Mouse (Mus musculus): ENCODE measurements around the gene Elmod3.

The Elmod3 gene

GRCm38 (mm10) chr6:72570644-72571397 lies 27.4 kb downstream of the Elmod3 start:
- no peak for DNase-seq (ENCODE audit: low spot score)

GRCm38 (mm10) chr6:72568736-72569135 lies 29.5 kb downstream of the Elmod3 start:
- DNase-seq (ENCODE audit: low spot score) = no peak

DNA sequence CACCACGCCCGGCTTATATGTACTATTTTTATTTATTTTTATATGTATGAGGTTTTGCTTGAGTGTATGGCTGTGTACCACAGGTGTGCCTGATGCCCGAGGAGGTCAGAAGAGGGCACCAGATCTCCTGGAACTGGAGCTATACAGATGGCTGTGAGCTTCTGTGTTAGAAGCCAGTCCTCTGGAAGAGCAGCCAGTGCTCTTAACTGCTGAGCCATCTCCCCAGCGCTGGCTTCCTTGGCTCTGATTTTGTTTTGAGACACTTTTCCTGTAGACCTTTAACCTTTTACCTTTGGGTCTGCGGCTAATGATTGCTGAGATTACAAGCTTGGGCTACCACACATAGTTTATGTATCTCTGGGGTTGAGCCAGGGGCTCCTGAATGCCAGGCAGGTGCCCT lies 30.7 kb downstream of the Elmod3 start:
- DNase-seq (ENCODE audit: low spot score) = no peak

GRCm38 (mm10) chr6:72566044-72566443 lies 32.2 kb downstream of the Elmod3 start:
- DNase-seq (ENCODE audit: low spot score) = peak; percentile 96

DNA sequence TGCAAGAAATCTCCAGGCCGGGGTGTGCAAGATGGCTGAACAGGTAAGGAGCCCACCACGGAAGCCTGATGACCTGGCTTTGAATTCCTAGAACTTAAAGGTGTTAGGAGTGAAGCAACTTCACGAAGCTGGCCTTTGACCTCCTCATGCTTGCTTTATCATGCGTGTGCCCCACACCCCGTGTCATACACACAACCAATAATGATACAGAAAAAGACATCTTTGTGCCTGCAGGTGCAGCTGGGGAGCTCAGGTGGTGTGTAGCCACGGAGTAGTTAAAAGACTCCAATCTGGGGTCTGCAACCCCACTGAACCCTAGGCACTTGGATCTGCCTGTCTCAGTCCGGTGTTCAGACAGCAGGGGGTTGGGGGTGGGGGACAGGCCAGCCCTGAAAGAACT lies 32.7 kb downstream of the Elmod3 start:
- DNase-seq (ENCODE audit: low spot score) = no peak

DNA sequence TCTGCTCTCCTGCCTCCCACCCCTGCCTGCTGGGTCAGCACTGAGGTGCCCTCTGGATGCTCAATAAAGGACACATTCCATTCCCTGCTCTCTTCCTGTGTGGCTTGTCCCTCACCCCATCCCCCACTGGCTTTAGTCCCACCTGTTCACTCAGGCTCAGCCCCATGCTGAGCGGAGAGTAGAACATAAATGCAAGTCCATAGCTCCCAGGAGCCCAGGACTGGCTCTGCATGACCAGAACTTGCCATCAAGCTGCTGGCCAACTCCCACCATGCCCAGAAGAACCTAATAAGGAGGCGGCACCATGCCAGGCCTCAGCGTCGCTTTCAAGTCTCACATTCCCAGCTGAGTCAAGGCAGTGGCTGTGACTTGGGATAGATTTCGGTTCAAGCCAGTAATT lies 35.3 kb downstream of the Elmod3 start:
- DNase-seq (ENCODE audit: low spot score) = no peak

- no peak for DNase-seq (ENCODE audit: low spot score)
These were observed 35.7 kb downstream of the Elmod3 start for GRCm38 (mm10) chr6:72562486-72562885.

DNA sequence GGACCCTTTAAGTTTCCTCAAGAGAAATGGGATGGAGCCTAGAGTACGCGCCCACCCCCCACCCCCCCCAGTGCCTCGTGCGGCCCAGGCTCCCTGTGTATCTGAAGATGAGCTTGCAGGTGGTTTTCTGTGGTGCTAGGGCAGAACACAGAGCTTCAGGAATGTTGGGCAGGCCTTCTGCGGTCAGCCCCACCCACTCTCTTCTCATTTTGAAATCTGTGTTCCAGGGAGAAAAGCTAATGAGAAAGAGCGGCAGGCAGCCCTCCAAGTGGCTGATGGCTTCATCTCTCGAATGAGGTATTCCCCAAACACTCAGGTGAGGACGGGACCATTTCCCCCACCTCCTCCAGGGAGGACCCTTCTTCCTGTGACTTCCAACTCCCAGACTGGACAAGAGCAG lies 37.4 kb downstream of the Elmod3 start:
- no peak for DNase-seq (ENCODE audit: low spot score)

GRCm38 (mm10) chr6:72553079-72553412 lies 45.2 kb downstream of the Elmod3 start:
- DNase-seq (ENCODE audit: low spot score) = no peak

DNA sequence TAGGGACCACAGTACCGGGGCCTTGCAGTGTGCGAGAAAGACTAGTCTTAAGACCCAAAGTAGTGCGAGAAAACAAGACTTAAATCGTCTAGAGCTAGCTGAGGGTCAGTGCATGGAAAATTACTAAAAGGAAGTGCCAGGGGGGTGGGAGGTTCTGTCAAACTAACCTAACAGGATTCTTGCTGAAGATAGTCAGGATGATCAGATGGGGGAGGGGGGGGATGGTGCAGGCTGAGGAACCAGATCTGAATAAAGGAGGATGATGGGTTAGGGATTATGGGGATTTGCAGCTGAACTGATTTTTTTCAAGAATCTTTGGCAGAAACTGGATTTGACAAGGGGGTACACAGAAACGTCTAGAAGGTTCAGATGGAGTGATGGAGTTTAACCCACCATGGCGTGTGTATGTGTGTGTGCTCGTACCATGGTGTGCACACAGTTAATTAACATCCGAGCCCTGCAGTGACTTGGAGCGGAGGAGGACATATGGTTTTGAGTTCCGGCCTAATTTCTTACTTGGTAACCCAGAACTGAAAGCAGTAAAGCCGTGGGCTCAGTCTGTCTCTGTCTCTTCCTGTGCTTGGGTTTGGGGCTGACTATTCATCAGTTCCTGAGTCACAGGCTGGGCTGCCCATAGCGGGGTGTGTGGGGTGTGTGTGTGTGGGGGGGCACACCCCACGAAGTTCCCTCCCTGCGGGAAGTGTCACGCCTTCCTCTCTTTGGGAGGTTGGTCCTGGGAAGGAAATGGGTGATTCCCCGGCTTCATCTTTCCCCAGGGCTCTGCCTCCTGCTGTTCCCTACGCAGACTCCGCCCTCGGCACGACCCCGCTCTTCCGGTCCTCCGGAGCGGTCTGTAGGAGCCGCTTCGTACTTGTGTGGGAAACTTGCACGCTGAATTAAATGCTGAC lies 45.8 kb downstream of the Elmod3 start:
- DNase-seq (ENCODE audit: low spot score) = peak; percentile 70

GRCm38 (mm10) chr6:72550503-72551100 lies 47.6 kb downstream of the Elmod3 start:
- DNase-seq (ENCODE audit: low spot score) = no peak

- no peak for DNase-seq (ENCODE audit: low spot score)
These were observed 48.2 kb downstream of the Elmod3 start for GRCm38 (mm10) chr6:72550025-72550424.

- DNase-seq (ENCODE audit: low spot score) = no peak
These were observed 49.1 kb downstream of the Elmod3 start for GRCm38 (mm10) chr6:72549041-72549580.

DNA sequence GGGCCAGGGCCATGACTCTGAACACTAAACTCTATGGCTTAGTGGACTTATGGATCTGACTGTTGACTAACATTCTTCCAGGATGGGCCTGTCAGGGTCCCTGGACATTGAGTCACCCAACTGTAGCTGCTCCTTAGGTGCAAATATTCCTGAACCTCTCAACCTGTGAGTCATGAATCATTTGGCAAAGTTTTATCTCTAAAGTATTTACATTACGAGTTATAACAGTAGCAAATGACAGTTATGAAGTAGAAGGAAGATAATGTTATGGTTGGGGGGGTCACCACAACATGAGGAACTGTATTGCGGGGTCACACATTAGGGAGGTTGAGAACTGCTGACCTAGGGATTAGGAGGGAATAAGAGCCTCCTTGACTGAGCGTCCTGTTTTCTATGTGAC lies 50.4 kb downstream of the Elmod3 start:
- DNase-seq (ENCODE audit: low spot score) = no peak

- no peak for DNase-seq (ENCODE audit: low spot score)
These were observed 51.1 kb downstream of the Elmod3 start for GRCm38 (mm10) chr6:72547121-72547520.

DNA sequence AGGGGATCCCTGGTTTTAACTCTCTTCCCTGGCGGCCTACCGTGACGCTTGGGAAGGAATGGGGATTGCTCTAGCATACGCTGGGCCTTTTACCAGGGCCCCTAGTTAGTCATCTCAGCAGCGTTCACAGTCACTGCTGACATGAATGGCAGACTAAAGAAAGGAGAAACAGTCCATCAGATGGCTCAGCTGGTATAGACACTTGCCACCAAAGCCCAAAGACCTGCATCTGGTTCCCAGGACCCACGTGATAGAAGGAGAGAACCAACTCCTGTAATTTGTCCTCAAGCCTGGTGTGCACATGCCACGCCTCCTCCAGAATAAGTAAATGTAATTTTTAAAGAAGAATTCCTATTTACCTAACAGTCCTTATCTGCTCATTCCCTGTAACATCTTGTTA lies 52.8 kb downstream of the Elmod3 start:
- no peak for DNase-seq (ENCODE audit: low spot score)

DNA sequence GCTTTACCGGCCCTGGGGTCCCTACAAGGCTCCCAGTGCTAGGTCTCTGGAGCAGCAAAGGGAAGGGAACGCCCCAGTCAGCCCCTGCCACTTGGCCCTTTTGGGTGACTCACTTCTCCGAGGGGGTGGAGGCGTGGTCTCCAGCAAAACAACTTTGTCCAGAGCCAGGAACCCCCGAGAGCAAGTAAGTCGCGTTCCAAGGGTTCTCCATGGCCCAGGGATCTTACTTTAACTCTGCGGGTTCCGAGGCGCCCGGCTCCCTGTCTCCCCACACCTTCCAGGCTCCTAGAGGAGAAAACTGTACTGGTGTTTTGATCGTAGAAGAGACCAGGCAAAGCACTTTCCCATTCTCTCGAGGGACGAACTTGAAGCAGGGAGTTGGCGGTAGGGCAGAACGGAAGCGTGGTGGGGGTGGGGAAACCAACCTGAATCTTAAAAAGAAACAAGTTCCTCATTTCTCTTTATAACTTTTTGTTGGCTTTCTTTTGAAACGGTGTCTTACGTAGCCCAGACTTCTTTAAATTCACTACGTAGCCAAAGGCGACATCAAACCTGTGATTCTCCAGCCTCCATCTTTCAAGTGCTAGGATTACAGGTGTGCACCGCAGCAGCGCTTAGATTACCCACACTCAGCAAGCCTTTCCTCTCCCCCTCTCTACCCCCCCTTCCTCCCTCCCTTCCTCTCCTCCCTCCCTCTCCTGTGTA lies 53.8 kb downstream of the Elmod3 start, which contains the start of gene Capg:
Gene Capg, plus strand, starts transcription at position 109 of the 705 bp plus-strand sequence.
- DNase-seq (ENCODE audit: low spot score) = no peak

DNA sequence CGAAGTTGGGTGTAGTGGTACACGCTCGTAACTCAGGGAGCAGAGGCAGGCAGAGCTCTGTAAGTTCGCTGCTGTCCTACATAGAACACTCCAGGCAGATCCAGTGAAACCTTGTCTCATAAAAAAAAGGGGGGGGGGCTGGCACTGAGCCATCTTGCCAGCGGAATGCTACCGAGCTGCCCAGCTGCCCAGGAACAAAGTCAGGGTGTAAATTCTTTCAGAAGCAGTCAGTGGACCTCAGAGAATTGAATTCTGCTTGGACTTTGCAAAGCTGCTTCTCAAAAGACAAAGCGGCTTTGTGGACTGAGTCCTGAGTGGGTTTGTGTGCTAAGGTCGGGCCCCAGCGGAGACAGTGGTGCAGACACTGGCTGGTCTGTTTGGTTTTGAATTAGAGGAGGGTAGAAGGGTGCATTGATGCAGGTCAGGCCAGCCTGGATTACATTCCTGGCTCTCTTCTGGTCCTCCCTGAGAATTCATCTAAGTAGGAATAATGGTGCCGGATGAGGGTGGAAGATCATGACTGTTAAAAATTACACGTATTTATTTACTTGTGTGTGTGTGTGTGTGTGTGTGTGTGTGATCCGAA lies 54.9 kb downstream of the Elmod3 start:
- DNase-seq (ENCODE audit: low spot score) = no peak

DNA sequence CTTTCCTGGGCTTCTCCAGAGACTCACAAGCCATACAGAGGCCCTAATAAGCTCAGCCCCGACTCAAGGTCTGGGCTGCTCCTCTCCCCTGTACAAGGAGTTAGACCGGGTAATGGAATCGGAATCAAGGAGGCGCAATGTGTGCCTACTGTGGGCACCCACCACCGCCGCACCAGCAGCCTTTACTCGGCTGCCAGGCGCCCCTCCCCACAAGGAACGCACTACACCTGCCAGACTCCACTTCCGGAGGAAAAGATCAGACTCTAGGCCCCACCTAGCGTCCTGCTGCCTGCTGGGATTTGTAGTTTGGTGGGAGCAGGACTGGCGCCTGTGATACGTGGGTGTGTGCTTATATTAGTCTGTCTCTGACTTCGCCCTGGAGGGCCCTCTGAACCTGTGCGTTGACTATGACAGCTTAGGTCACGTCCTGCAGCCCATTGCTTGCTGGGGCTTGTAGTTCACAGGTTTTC lies 59.6 kb downstream of the Elmod3 start:
- DNase-seq (ENCODE audit: low spot score) = peak; percentile 78

GRCm38 (mm10) chr6:72537998-72538500 lies 60.2 kb downstream of the Elmod3 start:
- DNase-seq (ENCODE audit: low spot score) = no peak

DNA sequence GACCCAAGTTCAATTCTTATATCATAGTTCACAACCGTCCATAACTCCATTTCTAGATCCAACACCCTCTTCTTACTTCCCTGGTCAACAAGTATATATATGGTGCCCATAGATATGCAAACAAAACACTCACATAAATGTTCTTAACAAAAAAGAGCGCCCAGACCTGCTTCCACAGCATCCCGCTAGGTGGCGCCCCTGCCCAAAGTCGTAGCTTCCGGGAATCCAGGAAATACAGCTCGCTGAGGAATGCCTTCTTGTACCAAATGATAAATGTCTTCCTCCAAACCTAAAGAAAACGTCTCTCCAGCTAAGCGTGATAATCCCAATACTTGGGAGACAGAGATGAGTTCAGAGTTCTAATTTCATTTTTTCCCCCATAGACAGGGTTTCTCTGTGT lies 63.0 kb downstream of the Elmod3 start:
- DNase-seq (ENCODE audit: low spot score) = peak; percentile 88
